Mouse (Mus musculus) cerebellum, adult 2 months (tissue): Measurements from ENCODE around the gene Trim71. TPM values are rescaled to one million over a fixed set of nuclear protein-coding genes. Genes with fewer than 3 reads are reported as not detected.

Source experiments
- DNase-seq, 2 experiments: peaks; one replicate each; pipeline ENCODE4 v3.0.0; 2021
- H3K27ac ChIP-seq: fragments of 200-500 bp; 2 replicates; pipeline ENCODE4 v1.5.1; 2012; ENCODE audit warnings: low read length, control low read depth, inconsistent platforms; ENCODE audit not compliant: insufficient read depth
- H3K27me3 ChIP-seq: fragments of 200-500 bp; 2 replicates; pipeline ENCODE4 v1.6.1; 2012; ENCODE audit warnings: inconsistent platforms, mild to moderate bottlenecking, low read length, moderate library complexity; ENCODE audit not compliant: control insufficient read depth, insufficient read depth
- H3K4me1 ChIP-seq: fragments of 200-500 bp; 2 replicates; pipeline ENCODE4 v1.6.1; 2011; ENCODE audit warnings: low read length; ENCODE audit not compliant: control insufficient read depth, insufficient read depth
- H3K4me3 ChIP-seq: fragments of 200-500 bp; replicated peaks from 2 replicates; pipeline ENCODE3; 2011; ENCODE audit warnings: mild to moderate bottlenecking, low read depth, low read length, control low read depth; ENCODE audit not compliant: insufficient read depth
- CTCF ChIP-seq: fragments of 200-500 bp; IDR thresholded peaks from 2 replicates; pipeline ENCODE4 v1.5.1; 2011; ENCODE audit warnings: low read depth, mild to moderate bottlenecking, control low read depth, low read length, moderate library complexity, borderline replicate concordance; ENCODE audit not compliant: insufficient read depth
- POLR2A ChIP-seq: fragments of 200-500 bp; IDR thresholded peaks from 2 replicates; pipeline ENCODE4 v1.6.1; 2011; ENCODE audit warnings: low read length, control low read depth, borderline replicate concordance; ENCODE audit not compliant: insufficient read depth
- WGBS: fragments of 180-500 bp; shearing (Covaris S2); methylation state at CpG from one replicate; pipeline ENCODE4 v1.1.7; 2018; 5-methylcytosine and 5-hydroxymethylcytosine counted together
- polyA plus RNA-seq: library from polyadenylated mRNA; depleted of rRNA; stranded (reverse); fragments of >200 nt; gene quantifications from 2 replicates; pipeline ENCODE4 v1.2.3, GENCODE M21; 2012

The Trim71 gene
- polyA plus RNA-seq, 1 experiment, result 0.03 TPM

DNA sequence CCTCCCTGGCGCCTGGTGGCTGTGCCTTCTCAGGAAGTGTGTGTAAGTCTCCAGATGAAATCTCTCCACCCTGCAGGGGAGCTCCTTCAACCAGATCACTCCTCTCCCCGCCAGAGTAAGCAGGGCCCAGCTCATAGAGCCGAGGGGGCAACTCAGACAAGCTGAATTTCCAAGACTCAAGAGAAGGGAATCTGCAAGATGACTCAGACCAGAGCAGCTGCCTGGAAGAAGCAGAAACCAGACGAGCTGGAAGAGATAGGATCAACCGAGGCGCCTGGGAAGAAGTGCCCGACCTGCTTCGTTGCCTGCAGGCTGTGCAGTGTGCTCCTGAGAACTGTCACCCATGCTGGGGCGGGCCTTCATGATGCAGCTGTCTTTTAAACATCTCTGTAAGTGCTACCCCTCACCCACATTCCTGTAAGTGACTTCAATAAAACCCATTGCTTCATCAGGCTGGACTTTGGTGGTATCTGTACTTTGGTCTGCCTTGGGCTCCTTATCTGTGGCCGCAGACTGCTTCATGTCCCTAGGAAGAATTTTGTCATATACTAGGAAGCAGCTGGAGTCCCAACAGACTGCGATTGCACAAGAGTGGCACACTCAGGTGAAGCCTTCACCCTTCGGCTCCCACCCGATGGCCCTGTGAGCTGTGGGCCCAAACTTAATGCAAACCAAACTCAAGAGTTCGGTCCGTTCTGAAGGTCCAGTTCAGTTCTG is 61.3 kb downstream of the Trim71 start:
- Histone ChIP-seq H3K4me3 (no peak overlapping the region), H3K27ac (no peak overlapping the region), H3K4me1 (no peaks in the 10 kb centered on the region), H3K27me3 (no peaks in the 10 kb centered on the region)
- WGBS, result 70% methylated on average over 15 of the region's 15 CpGs
- DNase-seq, result no peak
- no peak for TF ChIP-seq CTCF
- TF ChIP-seq POLR2A, result no peak

DNA sequence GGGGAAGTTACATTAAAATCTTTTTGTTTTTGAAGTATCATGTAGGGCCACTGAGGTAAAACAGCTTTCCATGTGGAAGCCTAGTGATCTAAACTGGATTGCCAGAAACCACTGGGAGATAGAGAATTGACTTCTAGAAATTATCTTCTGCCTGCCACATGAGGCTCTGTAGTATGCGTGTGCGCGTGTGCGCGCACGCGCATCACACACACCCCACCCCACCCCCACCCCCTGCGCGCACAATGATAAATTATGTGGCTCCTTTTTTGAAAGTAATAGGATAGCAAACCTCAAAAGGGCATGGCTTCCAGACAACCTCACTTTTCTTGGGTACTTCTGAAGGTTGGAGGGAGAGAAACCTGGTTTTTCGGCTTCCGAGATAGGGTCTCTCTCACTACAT is 62.3 kb downstream of the Trim71 start:
- Histone ChIP-seq H3K27me3 (no peaks in the 10 kb centered on the region), H3K4me1 (no peaks in the 10 kb centered on the region), H3K4me3 (no peak overlapping the region), H3K27ac (no peak overlapping the region)
- DNase-seq, result no peak
- WGBS, result 97% methylated on average over 11 of the region's 11 CpGs
- TF ChIP-seq POLR2A, result no peak
- no peak for TF ChIP-seq CTCF

DNA sequence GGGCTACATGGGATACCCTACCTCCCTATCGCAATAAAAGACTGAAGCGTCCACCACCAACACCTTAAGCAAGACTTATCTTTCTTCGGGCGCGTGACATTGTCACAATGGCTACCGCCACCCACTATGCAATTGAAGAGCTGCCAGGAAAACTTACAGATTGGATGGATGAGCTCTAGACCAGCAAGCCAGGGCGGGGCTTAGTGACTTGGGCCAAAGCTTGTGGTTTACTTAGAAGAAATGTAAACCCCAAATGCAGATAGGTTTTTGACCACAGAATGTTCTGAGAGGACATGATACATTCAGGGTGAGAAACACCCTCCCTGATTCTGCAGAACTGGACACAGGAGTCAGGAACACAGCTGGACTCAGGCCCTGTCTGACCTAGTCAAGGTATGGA is 63.1 kb downstream of the Trim71 start:
- Histone ChIP-seq H3K27ac (no peak overlapping the region), H3K27me3 (no peaks in the 10 kb centered on the region), H3K4me1 (no peaks in the 10 kb centered on the region), H3K4me3 (no peak overlapping the region)
- WGBS, result 91% methylated on average over 7 of the region's 7 CpGs
- no peak for DNase-seq
- TF ChIP-seq POLR2A (no peak), CTCF (no peak)

DNA sequence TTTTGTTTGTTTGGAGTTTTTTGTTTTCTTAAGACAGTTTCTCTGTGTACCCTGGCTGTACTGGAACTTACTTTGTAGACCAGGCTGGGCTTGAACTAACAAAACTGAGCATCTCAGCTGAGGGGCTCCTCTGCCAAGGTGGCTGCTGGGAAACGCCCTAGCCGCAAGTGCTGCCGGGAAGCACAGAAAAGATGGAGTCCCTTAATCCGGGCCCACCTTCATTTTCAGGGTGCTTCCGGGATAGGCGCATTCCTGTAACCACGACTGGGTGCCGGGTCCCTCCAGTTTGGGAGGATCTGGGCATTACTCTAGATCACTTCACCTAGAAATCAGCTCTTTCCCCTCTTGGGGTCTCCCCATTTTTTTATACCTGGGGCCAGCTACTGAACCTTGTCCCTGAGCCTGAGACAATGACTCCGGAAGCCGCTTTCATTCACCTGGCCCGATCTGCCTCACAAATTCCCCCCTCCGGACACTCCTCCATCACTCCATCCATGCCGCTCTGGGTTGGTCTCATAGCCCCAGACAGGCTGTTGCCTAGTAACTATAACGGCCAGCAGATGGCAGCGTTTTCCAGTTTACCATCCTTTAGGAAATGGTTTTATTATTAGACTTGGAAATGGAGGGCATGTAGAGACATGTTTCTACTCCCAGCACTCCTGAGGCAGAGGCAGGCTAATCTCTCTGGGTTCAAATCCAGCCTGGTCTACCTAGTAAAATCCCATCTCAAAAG is 64.2 kb downstream of the Trim71 start:
- Histone ChIP-seq H3K4me3 (no peak overlapping the region), H3K27me3 (no peaks in the 10 kb centered on the region), H3K4me1 (no peaks in the 10 kb centered on the region), H3K27ac (no peak overlapping the region)
- TF ChIP-seq CTCF, result peak; percentile 27; the same call in 1 of the 2 replicates
- TF ChIP-seq POLR2A, result no peak
- DNase-seq, result peak; percentile 11
- WGBS, result 27% methylated on average over 15 of the region's 15 CpGs

DNA sequence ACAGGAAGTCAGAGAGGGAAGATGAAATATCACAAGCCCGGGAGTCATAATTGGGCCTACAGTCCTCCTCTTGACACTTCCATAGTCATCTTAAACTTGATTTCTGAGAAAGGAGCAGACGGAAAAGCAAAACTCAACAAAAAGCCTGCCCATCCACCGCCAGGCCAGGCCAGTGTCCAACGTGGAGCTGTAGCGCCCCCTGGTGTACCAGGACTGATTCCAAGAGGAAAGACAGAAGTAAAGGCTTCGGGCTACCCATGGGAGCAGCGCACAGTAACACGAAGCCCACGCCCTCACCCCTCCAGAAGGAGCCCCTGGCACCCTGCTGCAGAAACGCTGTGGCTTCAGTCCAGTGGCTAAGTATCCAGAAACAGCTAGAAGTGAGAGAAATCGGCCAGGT is 66.0 kb downstream of the Trim71 start:
- no peak overlapping the region for H3K27ac ChIP-seq
- 5% methylated on average over 11 of the region's 11 CpGs for WGBS
- no peaks in the 10 kb centered on the region for H3K4me1 ChIP-seq
- peak; percentile 35 to 62 for DNase-seq
- peak; percentile 73; the same call in 1 of the 2 replicates for TF ChIP-seq CTCF
- no peak for TF ChIP-seq POLR2A
- no peaks in the 10 kb centered on the region for H3K27me3 ChIP-seq
- H3K4me3 ChIP-seq, result no peak overlapping the region

DNA sequence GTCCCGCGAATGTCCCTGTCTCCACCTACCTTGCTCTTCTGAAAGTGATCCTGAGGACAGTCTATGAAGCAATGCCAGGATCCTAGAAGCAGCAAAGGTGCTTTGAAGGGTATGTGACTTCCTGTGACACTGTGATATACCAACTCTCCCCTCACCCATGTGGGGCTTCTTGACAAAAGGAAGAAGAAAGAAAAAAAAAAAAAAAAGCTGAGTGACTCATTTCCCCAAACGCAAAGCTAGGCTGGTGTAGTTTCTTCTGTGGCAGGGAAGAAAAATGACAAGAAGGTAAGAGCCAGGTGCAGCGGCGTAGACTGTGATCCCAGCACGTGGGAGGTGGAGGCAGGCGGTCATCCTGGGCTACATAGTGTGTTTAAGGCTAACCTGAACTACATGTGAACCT is 67.7 kb downstream of the Trim71 start:
- TF ChIP-seq CTCF (no peak), POLR2A (no peak)
- no peaks in the 10 kb centered on the region for H3K4me1 ChIP-seq
- H3K27me3 ChIP-seq, result no peaks in the 10 kb centered on the region
- no peak overlapping the region for H3K27ac ChIP-seq
- no peak overlapping the region for H3K4me3 ChIP-seq
- WGBS, result 86% methylated on average over 7 of the region's 7 CpGs
- DNase-seq, result no peak

DNA sequence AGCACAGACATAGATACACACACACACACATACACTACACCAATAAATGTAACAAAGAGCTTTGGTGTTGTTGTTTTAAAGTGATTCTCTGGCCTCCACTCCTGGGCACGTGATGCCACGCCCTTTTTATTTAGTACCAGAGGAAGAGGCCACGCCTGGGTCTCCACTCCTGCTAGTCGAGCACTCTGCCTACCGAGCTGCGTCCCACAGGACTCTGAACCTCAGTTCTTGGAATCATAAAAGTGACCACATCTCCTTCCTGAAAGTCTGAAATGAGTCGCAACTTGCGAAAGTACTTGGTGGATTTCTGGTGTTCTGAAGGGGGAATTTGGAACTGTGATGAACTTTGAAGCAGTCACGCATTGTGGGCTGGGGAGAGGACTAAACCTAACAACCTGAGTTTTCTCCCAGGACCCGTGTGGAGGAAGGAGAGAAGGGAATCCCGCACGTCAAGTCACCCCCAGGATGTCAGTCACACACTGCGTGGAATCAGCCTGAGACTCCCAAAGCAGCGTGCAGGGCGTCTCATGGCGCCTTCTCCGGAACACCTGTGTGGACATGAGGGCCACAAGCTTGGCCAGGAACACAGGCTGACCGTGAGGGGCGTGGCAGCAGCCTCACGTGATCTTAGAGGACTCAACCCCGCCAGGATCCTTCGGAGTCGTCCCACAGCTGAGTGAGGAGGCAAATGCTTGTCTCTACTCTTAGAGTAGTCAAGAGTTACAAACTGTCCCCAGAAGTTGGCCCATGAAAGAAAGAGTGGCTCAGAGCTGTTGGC is 76.5 kb downstream of the Trim71 start:
- Histone ChIP-seq H3K27ac (no peak overlapping the region), H3K4me1 (no peaks in the 10 kb centered on the region), H3K27me3 (no peaks in the 10 kb centered on the region), H3K4me3 (no peak overlapping the region)
- DNase-seq, result no peak
- TF ChIP-seq POLR2A (no peak), CTCF (no peak)
- 84% methylated on average over 23 of the region's 23 CpGs for WGBS
